Mouse (Mus musculus) liver, postnatal 0 days (tissue): Measurements from ENCODE around the gene Smap1. TPM values are rescaled to one million over a fixed set of nuclear protein-coding genes. Genes with fewer than 3 reads are reported as not detected.
A peak's percentile ranks its signal among the peaks of the same experiment; 100 is the strongest.

ENCODE experiments used
- ATAC-seq: fragments of 200-750 bp; cut with Nextera tagmentation; 2 replicates; pipeline ENCODE4 v1.8.0; 2017; ENCODE audit warnings: mild to moderate bottlenecking, moderate library complexity
- DNase-seq: peaks from one replicate; pipeline ENCODE4 v3.0.0-alpha.2; 2016
- H3K27ac ChIP-seq: fragments of 300-500 bp; sonication (generic); 2 replicates; pipeline ENCODE4 v1.5.1; 2014; ENCODE audit warnings: antibody characterized with exemption, moderate library complexity, mild to moderate bottlenecking, low read depth
- H3K27me3 ChIP-seq: fragments of 300-500 bp; sonication (generic); 2 replicates; pipeline ENCODE4 v1.6.1; 2014; ENCODE audit warnings: low read length, control low read depth, mixed read lengths; ENCODE audit not compliant: insufficient read depth
- H3K36me3 ChIP-seq: fragments of 300-500 bp; sonication (generic); replicated peaks from 2 replicates; pipeline ENCODE4 v1.6.1; 2014; ENCODE audit warnings: mild to moderate bottlenecking, control low read depth, low read length, moderate library complexity, mixed read lengths; ENCODE audit not compliant: insufficient read depth
- H3K4me1 ChIP-seq: fragments of 300-500 bp; sonication (generic); 2 replicates; pipeline ENCODE4 v1.6.1; 2014; ENCODE audit warnings: antibody characterized with exemption, mild to moderate bottlenecking, control low read depth; ENCODE audit not compliant: insufficient read depth
- H3K4me2 ChIP-seq: fragments of 300-500 bp; sonication (generic); 2 replicates; pipeline ENCODE4 v1.6.1; 2014; ENCODE audit warnings: low read depth, mild to moderate bottlenecking, low read length, moderate library complexity, mixed read lengths
- H3K4me3 ChIP-seq: fragments of 300-500 bp; sonication (generic); 2 replicates; pipeline ENCODE4 v1.5.1; 2014; ENCODE audit warnings: low read depth, low read length
- H3K9ac ChIP-seq: fragments of 300-500 bp; sonication (generic); replicated peaks from 2 replicates; pipeline ENCODE4 v1.6.1; 2014; ENCODE audit warnings: mild to moderate bottlenecking, moderate library complexity
- H3K9me3 ChIP-seq: fragments of 300-500 bp; sonication (generic); 2 replicates; pipeline ENCODE4 v1.6.1; 2016; ENCODE audit warnings: mild to moderate bottlenecking, control low read depth, low read length, mixed read lengths
- CTCF ChIP-seq: sonication (generic); IDR thresholded peaks from 2 replicates; pipeline ENCODE4 v1.5.1; 2016; ENCODE audit warnings: antibody characterized with exemption, low read depth
- EP300 ChIP-seq: IDR thresholded peaks from 2 replicates; pipeline ENCODE4 v1.6.1; 2016; ENCODE audit warnings: antibody characterized with exemption, low read depth, mild to moderate bottlenecking
- WGBS: fragments of 180-500 bp; shearing (Covaris S2); extraction: QIAGEN DNeasy Blood & Tissue Kit; methylation state at CpG from one replicate; pipeline ENCODE4 v1.1.7; 2014; ENCODE audit not compliant: insufficient replicate concordance; 5-methylcytosine and 5-hydroxymethylcytosine counted together
- polyA plus RNA-seq: library from polyadenylated mRNA; unstranded; fragments of >200 nt; fragmentation: Nextera tagmentation; extraction: Ambion mirVana; gene quantifications from 2 replicates; pipeline ENCODE4 v1.2.1, GENCODE M21; 2015

Smap1 gene
- polyA plus RNA-seq, 1 experiment from 2014 or later: 29.8 TPM

GRCm38 (mm10) chr1:23922530-23922884 is 390 bp upstream of the Smap1 start:
- Histone ChIP-seq H3K9me3 (peaks cover 16% of the 10 kb centered on the region), H3K4me3 (peak overlapping the region; percentile 82), H3K4me2 (peak overlapping the region; percentile 83), H3K9ac (peak overlapping the region; percentile 94), H3K27ac (no peak overlapping the region), H3K36me3 (no peaks in the 10 kb centered on the region), H3K27me3 (no peaks in the 10 kb centered on the region), H3K4me1 (peaks cover 16% of the 10 kb centered on the region)
- TF ChIP-seq EP300 (no peak), CTCF (no peak)
- 29% methylated on average over 9 of the region's 9 CpGs for WGBS
- no peak for DNase-seq
- ATAC-seq: no peak

GRCm38 (mm10) chr1:23920275-23920674 is 1.8 kb downstream of the Smap1 start:
- Histone ChIP-seq H3K36me3 (no peaks in the 10 kb centered on the region), H3K4me3 (peak overlapping the region; percentile 82), H3K27ac (no peak overlapping the region), H3K27me3 (no peaks in the 10 kb centered on the region), H3K9ac (peak overlapping the region; percentile 35), H3K4me2 (peak overlapping the region; percentile 83), H3K4me1 (peaks cover 35% of the 10 kb centered on the region), H3K9me3 (no peaks in the 10 kb centered on the region)
- TF ChIP-seq CTCF (peak; percentile 43), EP300 (no peak)
- WGBS: 26% methylated on average over 2 of the region's 2 CpGs
- no peak for ATAC-seq
- peak; percentile 38 for DNase-seq

DNA sequence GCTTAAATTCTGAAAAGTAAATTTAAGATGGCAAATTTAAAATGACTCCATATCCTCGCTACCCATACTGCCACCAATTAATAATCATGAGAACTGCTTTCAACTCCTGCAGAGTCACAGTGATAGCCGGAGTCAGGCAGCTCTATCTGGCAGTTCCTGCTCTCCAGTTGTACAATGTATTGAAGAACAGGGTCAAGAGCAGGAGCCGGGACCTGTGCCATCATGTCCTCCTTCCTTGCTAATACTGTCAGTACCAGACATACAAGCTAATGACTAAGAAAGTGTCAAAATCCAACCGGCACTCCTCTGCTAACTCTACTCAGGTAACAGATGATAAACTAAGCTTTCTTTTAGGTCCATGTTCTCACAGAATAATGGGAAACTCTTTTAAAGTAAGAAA is 3.0 kb downstream of the Smap1 start:
- Histone ChIP-seq H3K9me3 (no peaks in the 10 kb centered on the region), H3K9ac (no peak overlapping the region), H3K27me3 (no peaks in the 10 kb centered on the region), H3K36me3 (no peaks in the 10 kb centered on the region), H3K27ac (no peak overlapping the region), H3K4me3 (no peak overlapping the region), H3K4me1 (peaks cover 36% of the 10 kb centered on the region), H3K4me2 (no peak overlapping the region; the same call in 1 of the 2 replicates)
- TF ChIP-seq CTCF (no peak), EP300 (no peak)
- 75% methylated on average over 4 of the region's 4 CpGs for WGBS
- DNase-seq (no peak), ATAC-seq (no peak)

GRCm38 (mm10) chr1:23915483-23915882 is 6.6 kb downstream of the Smap1 start:
- Histone ChIP-seq H3K4me2 (0 out of 2 replicates have a peak overlapping the region, but pooled peaks have one; percentile 3), H3K4me3 (no peak overlapping the region), H3K9me3 (no peaks in the 10 kb centered on the region), H3K27ac (no peak overlapping the region), H3K27me3 (no peaks in the 10 kb centered on the region), H3K36me3 (no peaks in the 10 kb centered on the region), H3K9ac (no peak overlapping the region), H3K4me1 (peaks cover 26% of the 10 kb centered on the region)
- WGBS: 60% methylated on average over 4 of the region's 4 CpGs
- TF ChIP-seq CTCF: no peak
- no peak for TF ChIP-seq EP300
- no peak for DNase-seq
- ATAC-seq: peak; percentile 35; the same call in 1 of the 2 replicates

- Histone ChIP-seq H3K27ac (no peak overlapping the region), H3K27me3 (no peaks in the 10 kb centered on the region), H3K9me3 (no peaks in the 10 kb centered on the region), H3K36me3 (no peaks in the 10 kb centered on the region), H3K4me2 (no peak overlapping the region), H3K4me3 (no peak overlapping the region), H3K9ac (no peak overlapping the region), H3K4me1 (peaks cover 20% of the 10 kb centered on the region)
- DNase-seq (no peak), ATAC-seq (no peak)
- WGBS: 60% methylated on average over 2 of the region's 2 CpGs
- no peak for TF ChIP-seq CTCF
- no peak for TF ChIP-seq EP300
Observed at GRCm38 (mm10) chr1:23912988-23913387, 9.1 kb downstream of the Smap1 start.

- DNase-seq (no peak), ATAC-seq (no peak)
- H3K27me3 ChIP-seq: no peaks in the 10 kb centered on the region
- TF ChIP-seq EP300 (no peak), CTCF (peak; percentile 54)
- peaks cover 4% of the 10 kb centered on the region; the same call in 1 of the 2 replicates for H3K4me1 ChIP-seq
- H3K9me3 ChIP-seq: no peaks in the 10 kb centered on the region
- H3K9ac ChIP-seq: no peak overlapping the region
- no peak overlapping the region for H3K4me2 ChIP-seq
- no peaks in the 10 kb centered on the region for H3K36me3 ChIP-seq
- no peak overlapping the region for H3K27ac ChIP-seq
- no peak overlapping the region for H3K4me3 ChIP-seq
Observed at GRCm38 (mm10) chr1:23906082-23906481, 16.0 kb downstream of the Smap1 start.

GRCm38 (mm10) chr1:23903340-23903739 is 18.8 kb downstream of the Smap1 start:
- no peak for TF ChIP-seq EP300
- no peak for TF ChIP-seq CTCF
- H3K27me3 ChIP-seq: no peaks in the 10 kb centered on the region
- H3K4me2 ChIP-seq: no peak overlapping the region
- H3K9me3 ChIP-seq: no peaks in the 10 kb centered on the region
- no peak for ATAC-seq
- WGBS: 72% methylated on average over 3 of the region's 3 CpGs
- H3K9ac ChIP-seq: no peak overlapping the region
- H3K36me3 ChIP-seq: no peaks in the 10 kb centered on the region
- H3K4me1 ChIP-seq: peaks cover 9% of the 10 kb centered on the region
- no peak for DNase-seq
- H3K4me3 ChIP-seq: no peak overlapping the region
- H3K27ac ChIP-seq: no peak overlapping the region
